Mouse (Mus musculus) kidney, adult 8-10 months (tissue): ENCODE data around the gene Hs3st3a1.

Experiments used
- DNase-seq, 2 experiments: peaks; one replicate each; pipeline ENCODE4 v3.0.0; 2022

Hs3st3a1 gene

GRCm38 (mm10) chr11:64489587-64490433, 54.7 kb downstream of the Hs3st3a1 start:
- no peak for DNase-seq

GRCm38 (mm10) chr11:64494448-64494847, 59.3 kb downstream of the Hs3st3a1 start:
- DNase-seq, result no peak

GRCm38 (mm10) chr11:64495935-64496334, 60.8 kb downstream of the Hs3st3a1 start:
- no peak for DNase-seq

- DNase-seq, result no peak
Measured at GRCm38 (mm10) chr11:64496677-64497076, 61.5 kb downstream of the Hs3st3a1 start.

- no peak for DNase-seq
Measured at GRCm38 (mm10) chr11:64500536-64501112, 65.5 kb downstream of the Hs3st3a1 start.

GRCm38 (mm10) chr11:64503040-64503439, 67.9 kb downstream of the Hs3st3a1 start:
- DNase-seq, result no peak

GRCm38 (mm10) chr11:64505924-64506323, 70.8 kb downstream of the Hs3st3a1 start:
- no peak for DNase-seq

- no peak for DNase-seq
Measured at GRCm38 (mm10) chr11:64507024-64507423, 71.9 kb downstream of the Hs3st3a1 start.

GRCm38 (mm10) chr11:64509106-64509505, 74.0 kb downstream of the Hs3st3a1 start:
- no peak for DNase-seq

GRCm38 (mm10) chr11:64512301-64512700, 77.2 kb downstream of the Hs3st3a1 start:
- no peak for DNase-seq

GRCm38 (mm10) chr11:64513419-64513818, 78.3 kb downstream of the Hs3st3a1 start:
- DNase-seq, result no peak

GRCm38 (mm10) chr11:64516712-64517589, 81.8 kb downstream of the Hs3st3a1 start:
- no peak for DNase-seq

GRCm38 (mm10) chr11:64518146-64518841, 83.2 kb downstream of the Hs3st3a1 start:
- no peak for DNase-seq

- DNase-seq, result no peak
Measured at GRCm38 (mm10) chr11:64523993-64524570, 89.0 kb downstream of the Hs3st3a1 start.

- no peak for DNase-seq
Measured at GRCm38 (mm10) chr11:64537230-64537629, 102.1 kb downstream of the Hs3st3a1 start.

GRCm38 (mm10) chr11:64541866-64542265, 106.7 kb downstream of the Hs3st3a1 start:
- no peak for DNase-seq

GRCm38 (mm10) chr11:64542335-64542734, 107.2 kb downstream of the Hs3st3a1 start:
- DNase-seq, result no peak

GRCm38 (mm10) chr11:64543181-64543641, 108.1 kb downstream of the Hs3st3a1 start:
- no peak for DNase-seq

- DNase-seq, result no peak
Measured at GRCm38 (mm10) chr11:64544236-64544635, 109.1 kb downstream of the Hs3st3a1 start.

- DNase-seq, result no peak
Measured at GRCm38 (mm10) chr11:64549380-64549779, 114.2 kb downstream of the Hs3st3a1 start.

- no peak for DNase-seq
Measured at GRCm38 (mm10) chr11:64549955-64550354, 114.8 kb downstream of the Hs3st3a1 start.

- no peak for DNase-seq
Measured at GRCm38 (mm10) chr11:64558282-64558681, 123.2 kb downstream of the Hs3st3a1 start.
